Mouse (Mus musculus) left cerebral cortex, adult 6 months (tissue): ENCODE data around the gene Kcnq2. TPM values are rescaled to one million over a fixed set of nuclear protein-coding genes. Genes with fewer than 3 reads are reported as not detected.

ENCODE experiments used
- long read RNA-seq, 2 experiments: library from polyadenylated mRNA; unstranded; transcript quantifications; one replicate each; pipeline ENCODE4 v2.0.0; 2019 to 2020
- polyA plus RNA-seq: library from polyadenylated mRNA; unstranded; fragments of <200 nt; fragmentation: Nextera tagmentation; gene quantifications from 2 replicates; pipeline ENCODE4 v1.2.3, GENCODE M21; 2021

The Kcnq2 gene
- polyA plus RNA-seq: 23.0 and 89.4 TPM in 2 replicates
- long read RNA-seq, experiment 1, full-length matches to known transcripts: 6 of 151 reads
- long read RNA-seq, experiment 1, partial matches to known transcripts: 12 of 151 reads
- long read RNA-seq, experiment 1, other reads (novel, unspliced or antisense): 133 of 151 reads
- long read RNA-seq, experiment 2, partial matches to known transcripts: 0 of 52 reads
- long read RNA-seq, experiment 2, other reads (novel, unspliced or antisense): 52 of 52 reads

GRCm38 (mm10) chr2:181134591-181135445 lies at the start of gene Kcnq2:
Gene Kcnq2, minus strand, starts transcription at chr2:181135300.

DNA sequence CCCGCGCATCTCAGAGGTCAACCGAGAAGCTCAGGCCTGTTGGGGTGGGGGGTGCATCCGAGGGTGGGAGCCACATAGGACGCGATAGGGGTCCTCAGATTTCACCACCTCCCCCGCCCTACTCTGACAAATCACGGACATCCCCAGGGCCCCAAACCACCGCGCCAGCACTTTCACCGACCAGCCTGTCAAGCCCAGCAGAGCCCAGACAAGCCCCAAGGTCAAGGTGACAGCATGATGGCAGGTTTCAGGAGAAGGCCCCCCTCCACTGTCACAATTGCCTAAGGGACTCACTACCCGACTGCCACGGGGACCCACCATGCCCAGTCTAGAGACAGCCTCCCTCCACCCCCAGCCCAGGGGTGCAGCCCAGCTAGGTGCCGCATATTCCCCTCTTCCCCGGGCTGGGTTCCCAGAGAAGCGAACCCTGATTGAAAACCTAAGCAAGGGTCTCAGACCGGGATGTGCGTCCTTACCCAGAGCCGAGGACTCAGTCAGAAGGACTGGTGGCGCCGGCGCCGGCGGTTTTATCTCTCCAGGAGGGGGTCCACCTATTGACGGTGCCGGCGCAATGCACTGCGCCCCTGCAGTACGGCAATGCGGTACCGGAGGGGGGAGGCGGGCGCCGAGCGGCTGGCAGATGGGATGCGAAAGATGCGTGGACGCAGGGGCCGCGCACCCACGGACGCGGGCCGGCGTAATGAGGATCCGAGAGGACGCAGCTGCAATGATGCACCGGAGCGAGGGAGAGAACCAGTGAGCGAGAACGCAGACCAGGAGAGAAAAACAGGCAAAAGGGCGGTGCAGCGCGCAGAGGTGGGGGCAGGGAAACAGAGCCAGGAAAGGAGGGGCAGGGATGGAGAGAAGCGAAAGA lies 21.4 kb upstream of the Kcnq2 start, which contains the start of gene Eef1a2:
Gene Eef1a2, minus strand, starts transcription at position 767 of the 874 bp plus-strand sequence.

DNA sequence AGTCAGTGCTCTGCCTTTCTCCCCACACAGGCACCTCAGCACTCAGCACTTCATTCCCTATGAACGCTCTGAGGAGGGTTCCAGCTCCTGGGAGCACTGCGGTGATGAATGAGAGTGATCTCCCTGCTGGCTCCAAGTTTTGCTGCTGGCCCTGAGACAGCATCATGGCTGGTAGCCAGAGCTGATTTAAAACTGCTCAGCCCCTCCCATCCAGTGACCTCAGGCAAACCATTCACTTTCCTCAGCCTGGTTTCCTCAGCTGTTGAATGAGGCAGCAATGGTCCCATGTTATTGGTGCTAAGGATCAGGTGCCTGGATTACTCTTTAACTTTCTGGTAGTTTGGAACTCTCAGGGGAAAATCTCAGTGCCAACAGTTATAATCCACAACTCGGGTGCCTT lies 91.7 kb downstream of the Kcnq2 start, which contains the start of gene Chrna4:
Gene Chrna4, minus strand, starts transcription at position 110 of the 400 bp plus-strand sequence.

Other genes with a start within 250 kb of the Kcnq2 start
- 5.8 and 19.1 TPM in 2 replicates for gene Ythdf1, start 214.4 kb downstream of the Kcnq2 start, polyA plus RNA-seq
- 0.17 and 0.36 TPM in 2 replicates for gene Birc7, start 206.3 kb downstream of the Kcnq2 start, polyA plus RNA-seq
- gene Nkain4, start 180.6 kb downstream of the Kcnq2 start, polyA plus RNA-seq: 129 and 140 TPM in 2 replicates
- gene Arfgap1, start 168.1 kb downstream of the Kcnq2 start, polyA plus RNA-seq: 92.6 and 118 TPM in 2 replicates
- gene Col20a1, start 148.8 kb downstream of the Kcnq2 start, polyA plus RNA-seq: 0.10 and 0.13 TPM in 2 replicates
- gene Chrna4, start 91.8 kb downstream of the Kcnq2 start, polyA plus RNA-seq: 15.1 and 25.9 TPM in 2 replicates
- gene Eef1a2, start 21.7 kb upstream of the Kcnq2 start, polyA plus RNA-seq: 219 and 425 TPM in 2 replicates
- gene Ppdpf, start 51.9 kb upstream of the Kcnq2 start, polyA plus RNA-seq: 173 and 211 TPM in 2 replicates
- not detected in 2 replicates for gene Ptk6, start 67.5 kb upstream of the Kcnq2 start, polyA plus RNA-seq
- gene Srms, start 77.9 kb upstream of the Kcnq2 start, polyA plus RNA-seq: 0.08 and 0.12 TPM in 2 replicates
- gene Fndc11, start 84.7 kb upstream of the Kcnq2 start, polyA plus RNA-seq: 0.29 and 0.38 TPM in 2 replicates
- 0.16 and 0.29 TPM in 2 replicates for gene Helz2, start 106.7 kb upstream of the Kcnq2 start, polyA plus RNA-seq
- gene Gmeb2, start 152.7 kb upstream of the Kcnq2 start, polyA plus RNA-seq: 1.7 and 4.5 TPM in 2 replicates
- 1,269 and 1,330 TPM in 2 replicates for gene Stmn3, start 179.2 kb upstream of the Kcnq2 start, polyA plus RNA-seq
- 2.6 and 3.0 TPM in 2 replicates for gene Rtel1, start 184.4 kb upstream of the Kcnq2 start, polyA plus RNA-seq
- gene Zgpat, start 229.6 kb upstream of the Kcnq2 start, polyA plus RNA-seq: 20.7 and 23.8 TPM in 2 replicates
- 52.6 and 74.6 TPM in 2 replicates for gene Arfrp1, start 230.1 kb upstream of the Kcnq2 start, polyA plus RNA-seq
- gene Lime1, start 244.8 kb upstream of the Kcnq2 start, polyA plus RNA-seq: 3.3 and 5.9 TPM in 2 replicates